Mouse (Mus musculus) cortical plate, adult 2 months (tissue): ENCODE data around the gene Ntn3.

Experiments used
- CTCF ChIP-seq: fragments of 200-500 bp; IDR thresholded peaks from 2 replicates; pipeline ENCODE4 v1.5.1; 2011; ENCODE audit warnings: mild to moderate bottlenecking, control low read depth, low read length; ENCODE audit not compliant: insufficient read depth; ENCODE audit errors: extremely low read depth
- POLR2A ChIP-seq: fragments of 200-500 bp; IDR thresholded peaks from 2 replicates; pipeline ENCODE4 v1.6.1; 2011; ENCODE audit warnings: mild to moderate bottlenecking, low read length, control low read depth; ENCODE audit not compliant: insufficient read depth; ENCODE audit errors: extremely low read depth

DNA sequence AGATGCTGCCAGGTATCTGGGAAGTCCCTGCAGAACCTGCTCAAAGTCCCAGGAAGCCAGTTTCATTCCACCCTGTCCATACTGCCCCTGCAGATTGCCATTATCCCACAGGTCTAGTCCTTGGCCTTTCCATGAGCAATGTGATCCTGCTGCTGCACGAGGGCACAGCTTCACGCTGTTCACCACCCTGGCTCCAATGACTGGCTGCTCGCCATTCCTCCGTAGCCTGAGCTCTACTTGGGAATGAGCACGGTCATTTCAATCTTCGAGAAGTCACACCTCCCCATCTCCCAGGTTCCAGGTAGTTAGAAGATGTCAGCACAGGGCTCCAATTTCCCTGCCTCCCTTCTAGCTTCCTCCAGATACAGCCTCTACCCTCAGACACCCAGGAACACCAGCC lies 52.2 kb downstream of the Ntn3 start:
- TF ChIP-seq CTCF: no peak
- no peak for TF ChIP-seq POLR2A
